Mouse (Mus musculus) retina, embryonic 14.5 days (tissue): ENCODE data around the gene Abca1.

Source experiments
- DNase-seq: peaks from one replicate; pipeline ENCODE4 v3.0.0-alpha.2; 2015; ENCODE audit warnings: low spot score

Gene Abca1

GRCm38 (mm10) chr4:52999449-52999848 lies 160.2 kb downstream of the Abca1 start:
- DNase-seq: no peak

- peak; percentile 13 for DNase-seq
Observed at GRCm38 (mm10) chr4:52989248-52989647, 170.4 kb downstream of the Abca1 start, which contains the start of gene Nipsnap3a. Nipsnap3a (plus strand) TSS chr4:52989272.

GRCm38 (mm10) chr4:52986266-52986665 lies 173.4 kb downstream of the Abca1 start:
- DNase-seq: no peak

- DNase-seq: peak; percentile 33
Observed at GRCm38 (mm10) chr4:52985216-52985615, 174.5 kb downstream of the Abca1 start.
